Mouse (Mus musculus) G1E-ER4 (cell line): ENCODE results near the gene Mterf1a. TPM values are rescaled to one million over a fixed set of nuclear protein-coding genes. Genes with fewer than 3 reads are reported as not detected.
"Not testable (repeated sequence)": the region's sequence is repeated elsewhere in the genome, so short reads cannot be mapped to it uniquely, and the experiment has no call there.

ENCODE experiments used
- GATA1 ChIP-seq: IDR thresholded peaks from one replicate; pipeline ENCODE4 v1.8.0; 2012; ENCODE audit warnings: low read length, inconsistent platforms
- polyA plus RNA-seq: library from polyadenylated mRNA; stranded (reverse); fragments of >175 nt; gene quantifications from 2 replicates; pipeline ENCODE4 v1.2.3, GENCODE M21; 2012

The Mterf1a gene
- 0.54 and 0.93 TPM in 2 replicates for polyA plus RNA-seq

- TF ChIP-seq GATA1: not testable (repeated sequence)
These were observed at the start of gene Mterf1a for GRCm38 (mm10) chr5:3893459-3894293. Gene Mterf1a (minus strand): TSS chr5:3893933.

GRCm38 (mm10) chr5:3941240-3941639, 47.5 kb upstream of the Mterf1a start:
- no peak for TF ChIP-seq GATA1

GRCm38 (mm10) chr5:3939335-3939734, 45.6 kb upstream of the Mterf1a start:
- no peak for TF ChIP-seq GATA1

- TF ChIP-seq GATA1: no peak
These were observed 45.2 kb upstream of the Mterf1a start for GRCm38 (mm10) chr5:3938905-3939304.

GRCm38 (mm10) chr5:3935778-3936554, 42.2 kb upstream of the Mterf1a start:
- TF ChIP-seq GATA1: no peak

- TF ChIP-seq GATA1: no peak
These were observed 41.5 kb upstream of the Mterf1a start for GRCm38 (mm10) chr5:3935266-3935665.

GRCm38 (mm10) chr5:3933551-3933950, 39.8 kb upstream of the Mterf1a start:
- no peak for TF ChIP-seq GATA1

- TF ChIP-seq GATA1: no peak
These were observed 37.9 kb upstream of the Mterf1a start for GRCm38 (mm10) chr5:3931636-3932035.

GRCm38 (mm10) chr5:3930760-3931159, 37.0 kb upstream of the Mterf1a start:
- TF ChIP-seq GATA1: no peak

- no peak for TF ChIP-seq GATA1
These were observed 34.9 kb upstream of the Mterf1a start for GRCm38 (mm10) chr5:3928690-3929046.

GRCm38 (mm10) chr5:3927801-3928689, 34.3 kb upstream of the Mterf1a start, which contains the start of gene Akap9:
Gene Akap9 (plus strand): TSS chr5:3928054.
- no peak for TF ChIP-seq GATA1

GRCm38 (mm10) chr5:3926666-3927065, 32.9 kb upstream of the Mterf1a start:
- no peak for TF ChIP-seq GATA1

- no peak for TF ChIP-seq GATA1
These were observed 28.6 kb upstream of the Mterf1a start for GRCm38 (mm10) chr5:3922350-3922749.

- no peak for TF ChIP-seq GATA1
These were observed 11.7 kb upstream of the Mterf1a start for GRCm38 (mm10) chr5:3905471-3905870.

GRCm38 (mm10) chr5:3889201-3889600, 4.5 kb downstream of the Mterf1a start:
- TF ChIP-seq GATA1: no peak

- no peak for TF ChIP-seq GATA1
These were observed 20.2 kb downstream of the Mterf1a start for GRCm38 (mm10) chr5:3873485-3873884.

GRCm38 (mm10) chr5:3872348-3872747, 21.4 kb downstream of the Mterf1a start:
- no peak for TF ChIP-seq GATA1
